Mouse (Mus musculus) lung, embryonic 14.5 days (tissue): ENCODE measurements around the gene Phf20. TPM values are rescaled to one million over a fixed set of nuclear protein-coding genes. Genes with fewer than 3 reads are reported as not detected.
A peak's percentile ranks its signal among the peaks of the same experiment; 100 is the strongest.

ENCODE experiments used
- ATAC-seq: fragments of 200-750 bp; cut with Nextera tagmentation; 2 replicates; pipeline ENCODE4 v1.8.0; 2017; ENCODE audit warnings: mild to moderate bottlenecking, moderate TSS enrichment, moderate library complexity; ENCODE audit not compliant: insufficient read depth
- DNase-seq: peaks from one replicate; pipeline ENCODE4 v3.0.0-alpha.2; 2015
- H3K27ac ChIP-seq: fragments of 300-500 bp; sonication (generic); 2 replicates; pipeline ENCODE4 v1.5.1; 2014; ENCODE audit warnings: low read depth, mild to moderate bottlenecking, moderate library complexity
- H3K27me3 ChIP-seq: fragments of 300-500 bp; sonication (generic); 2 replicates; pipeline ENCODE4 v1.6.1; 2014; ENCODE audit warnings: low read length, control low read depth; ENCODE audit not compliant: insufficient read depth
- H3K36me3 ChIP-seq: fragments of 300-500 bp; sonication (generic); 2 replicates; pipeline ENCODE4 v1.6.1; 2014; ENCODE audit warnings: control low read depth; ENCODE audit not compliant: insufficient read depth
- H3K4me1 ChIP-seq: fragments of 300-500 bp; sonication (generic); 2 replicates; pipeline ENCODE4 v1.6.1; 2014; ENCODE audit warnings: antibody characterized with exemption, control low read depth; ENCODE audit not compliant: insufficient read depth
- H3K4me2 ChIP-seq: fragments of 300-500 bp; sonication (generic); 2 replicates; pipeline ENCODE4 v1.6.1; 2014; ENCODE audit warnings: mild to moderate bottlenecking
- H3K4me3 ChIP-seq: fragments of 300-500 bp; sonication (generic); 2 replicates; pipeline ENCODE4 v1.5.1; 2014; ENCODE audit warnings: low read depth, low read length
- H3K9ac ChIP-seq: fragments of 300-500 bp; sonication (generic); 2 replicates; pipeline ENCODE4 v1.6.1; 2014
- H3K9me3 ChIP-seq: fragments of 300-500 bp; sonication (generic); 2 replicates; pipeline ENCODE4 v1.6.1; 2016; ENCODE audit warnings: low read depth, low read length, control low read depth
- CTCF ChIP-seq: IDR thresholded peaks from 2 replicates; pipeline ENCODE4 v1.5.1; 2016; ENCODE audit warnings: antibody characterized with exemption, low read depth
- WGBS: fragments of 180-500 bp; shearing (Covaris S2); extraction: QIAGEN DNeasy Blood & Tissue Kit; methylation state at CpG from one replicate; pipeline ENCODE4 v1.1.7; 2014; 5-methylcytosine and 5-hydroxymethylcytosine counted together
- polyA plus RNA-seq: library from polyadenylated mRNA; unstranded; fragments of >200 nt; fragmentation: Nextera tagmentation; extraction: Ambion mirVana; gene quantifications from 2 replicates; pipeline ENCODE4 v1.2.1, GENCODE M21; 2014

The Phf20 gene
- polyA plus RNA-seq, 1 experiment from 2014 or later: 73.6 TPM

DNA sequence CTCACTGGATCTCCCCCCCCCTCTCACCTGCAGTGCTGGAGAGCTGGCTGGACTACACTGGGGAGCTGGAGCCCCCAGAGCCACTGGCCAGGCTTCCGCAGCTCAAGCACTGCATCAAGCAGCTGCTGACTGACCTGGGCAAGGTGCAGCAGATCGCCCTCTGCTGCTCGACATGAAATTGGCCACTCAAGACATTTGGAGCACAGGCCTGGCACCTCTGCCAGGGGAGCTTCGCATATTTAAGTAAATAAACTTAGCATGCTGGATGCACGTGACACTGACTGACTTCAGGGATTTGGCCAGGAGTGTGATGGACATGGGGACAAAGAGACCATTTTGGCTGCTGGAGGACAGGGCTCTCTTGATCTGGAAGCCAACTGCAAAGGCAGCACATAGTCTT, 111.0 kb downstream of the Phf20 start:
- H3K4me3 ChIP-seq: no peak overlapping the region
- H3K27ac ChIP-seq: no peak overlapping the region
- H3K27me3 ChIP-seq: no peaks in the 10 kb centered on the region
- TF ChIP-seq CTCF: peak; percentile 39
- WGBS: 47% methylated on average over 5 of the region's 5 CpGs
- no peaks in the 10 kb centered on the region for H3K4me1 ChIP-seq
- ATAC-seq (no peak), DNase-seq (peak; percentile 42)
- H3K36me3 ChIP-seq: peaks cover 56% of the 10 kb centered on the region
- no peak overlapping the region for H3K9ac ChIP-seq
- no peak overlapping the region for H3K4me2 ChIP-seq
- no peaks in the 10 kb centered on the region for H3K9me3 ChIP-seq

DNA sequence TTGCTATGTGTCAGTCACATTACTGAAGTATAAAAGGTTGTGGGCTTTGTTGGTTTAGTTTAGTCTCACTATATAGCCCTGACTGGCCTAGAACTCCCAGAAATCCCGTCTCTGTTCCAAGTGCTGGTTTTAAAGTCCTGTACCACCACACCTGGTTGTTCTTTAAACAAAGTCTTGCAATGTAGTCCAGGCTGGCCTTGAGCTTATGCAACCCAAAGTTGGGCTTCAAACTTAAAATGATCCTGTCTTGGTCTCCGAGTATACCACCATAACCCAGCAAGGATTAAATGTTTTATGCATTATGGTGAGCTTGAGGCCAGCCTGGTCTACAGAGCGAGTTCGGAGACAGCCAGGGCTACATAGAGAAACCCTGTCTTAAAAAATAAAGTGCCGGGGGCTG, 113.7 kb downstream of the Phf20 start:
- WGBS: 91% methylated on average over 5 of the region's 5 CpGs
- no peak for ATAC-seq
- peaks cover 3% of the 10 kb centered on the region for H3K4me1 ChIP-seq
- no peak overlapping the region for H3K27ac ChIP-seq
- H3K27me3 ChIP-seq: no peaks in the 10 kb centered on the region
- H3K9me3 ChIP-seq: no peaks in the 10 kb centered on the region
- no peak overlapping the region for H3K4me3 ChIP-seq
- no peak overlapping the region for H3K4me2 ChIP-seq
- no peak for TF ChIP-seq CTCF
- H3K36me3 ChIP-seq: peaks cover 34% of the 10 kb centered on the region
- DNase-seq: no peak
- H3K9ac ChIP-seq: no peak overlapping the region

DNA sequence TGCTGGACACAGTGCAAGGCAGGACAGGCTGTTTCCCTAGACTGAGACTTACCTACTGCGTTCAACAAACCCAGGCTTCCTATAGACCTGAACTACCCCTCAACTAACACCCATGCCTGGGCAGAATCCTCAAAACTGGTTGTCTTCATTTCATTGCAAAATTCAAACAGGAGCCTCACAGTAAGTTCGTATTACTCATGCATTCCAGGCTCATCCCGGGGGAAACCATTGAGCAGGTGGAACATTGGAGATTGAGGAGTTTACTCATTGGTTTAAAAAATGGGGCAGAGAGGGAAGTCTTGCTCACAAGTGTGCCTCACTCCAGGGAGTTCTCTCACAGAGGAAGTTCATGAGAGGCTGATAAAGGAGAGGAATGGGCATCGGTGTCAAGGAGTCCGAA, 114.2 kb downstream of the Phf20 start:
- WGBS: 91% methylated on average over 5 of the region's 5 CpGs
- H3K4me2 ChIP-seq: no peak overlapping the region
- no peak overlapping the region for H3K27ac ChIP-seq
- no peak for TF ChIP-seq CTCF
- DNase-seq: no peak
- H3K9me3 ChIP-seq: no peaks in the 10 kb centered on the region
- H3K4me3 ChIP-seq: no peak overlapping the region
- H3K27me3 ChIP-seq: no peaks in the 10 kb centered on the region
- ATAC-seq: no peak
- H3K9ac ChIP-seq: no peak overlapping the region
- peaks cover 29% of the 10 kb centered on the region for H3K36me3 ChIP-seq
- H3K4me1 ChIP-seq: peaks cover 3% of the 10 kb centered on the region

DNA sequence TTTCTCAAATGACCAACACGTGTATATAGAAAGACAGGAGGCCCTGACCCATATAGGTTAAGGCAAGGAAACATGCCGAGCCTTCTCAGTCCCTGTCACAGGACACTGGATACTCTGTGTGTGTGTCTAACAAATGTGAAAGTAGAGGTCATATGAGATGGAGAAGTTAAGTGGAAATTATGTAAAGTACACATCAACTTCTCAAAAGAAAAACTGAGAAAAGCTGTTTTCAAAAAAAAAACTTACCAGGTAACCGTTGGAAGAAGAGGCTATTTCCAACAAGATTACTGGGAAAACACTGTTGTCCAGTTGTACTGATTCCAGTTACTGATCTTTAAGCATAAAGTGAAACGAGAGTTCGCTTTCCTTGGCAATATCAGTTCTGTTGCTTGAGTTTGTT, 114.7 kb downstream of the Phf20 start:
- peak overlapping the region; percentile 93 for H3K4me3 ChIP-seq

DNA sequence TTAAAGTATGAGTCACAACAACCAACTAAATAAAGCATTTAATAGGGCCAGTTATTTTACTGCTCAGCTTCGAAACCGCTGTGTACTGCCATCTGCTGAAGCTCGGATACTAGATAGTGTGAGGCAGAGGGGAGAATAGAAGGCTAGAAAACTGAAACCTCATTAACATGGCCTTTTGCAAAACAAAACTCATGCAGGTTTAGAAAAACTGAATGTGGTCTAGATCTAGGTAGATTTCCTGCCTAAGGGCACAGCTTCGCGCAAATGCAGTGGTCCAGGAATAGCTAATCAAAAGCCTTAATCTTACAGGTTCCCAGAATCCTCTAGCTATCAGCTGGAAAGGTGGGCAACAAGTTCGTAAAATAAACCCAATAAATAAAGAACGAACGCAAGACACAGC, 115.2 kb downstream of the Phf20 start:
- TF ChIP-seq CTCF: no peak

More for the DNA sequence above, 114.7 kb downstream of the Phf20 start:
- Histone ChIP-seq H3K9ac (no peak overlapping the region), H3K9me3 (no peaks in the 10 kb centered on the region), H3K27me3 (no peaks in the 10 kb centered on the region), H3K27ac (no peak overlapping the region), H3K36me3 (peaks cover 24% of the 10 kb centered on the region), H3K4me2 (peak overlapping the region; percentile 87; the same call in 1 of the 2 replicates), H3K4me1 (peaks cover 3% of the 10 kb centered on the region)
- 87% methylated on average over 5 of the region's 5 CpGs for WGBS
- DNase-seq (no peak), ATAC-seq (no peak)
- TF ChIP-seq CTCF: no peak

DNA sequence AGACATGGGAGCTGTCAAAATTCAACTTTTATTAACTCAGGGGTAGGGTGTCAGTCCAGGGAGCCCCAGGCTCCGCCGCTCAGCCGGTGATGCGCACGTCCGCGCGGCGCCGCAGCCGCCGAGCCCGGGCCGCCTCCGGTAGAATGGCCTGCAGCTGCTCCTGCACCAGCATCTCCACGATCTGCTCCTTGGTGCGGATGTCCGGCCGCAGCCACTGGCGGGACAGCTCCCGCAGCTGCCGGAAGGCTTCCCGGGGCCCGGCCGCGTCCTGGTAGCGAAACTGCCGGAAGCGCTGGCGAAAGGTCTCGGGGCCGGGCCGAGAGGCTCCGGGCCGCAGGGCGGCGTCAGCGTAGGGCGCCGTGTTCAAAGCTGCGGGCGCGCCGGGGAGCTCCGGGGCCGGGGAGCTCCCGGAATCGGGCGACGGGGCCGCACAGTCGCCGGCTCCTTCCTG, 115.6 kb downstream of the Phf20 start:
- Histone ChIP-seq H3K27ac (peak overlapping the region; percentile 98), H3K9ac (peak overlapping the region; percentile 89), H3K4me1 (peaks cover 3% of the 10 kb centered on the region), H3K27me3 (no peaks in the 10 kb centered on the region), H3K9me3 (no peaks in the 10 kb centered on the region), H3K4me2 (peak overlapping the region; percentile 87), H3K36me3 (peaks cover 20% of the 10 kb centered on the region), H3K4me3 (peak overlapping the region; percentile 93)
- ATAC-seq: peak; percentile 71
- TF ChIP-seq CTCF: no peak
- WGBS: under 1% methylated on average over 53 of the region's 53 CpGs
- peak; percentile 72 for DNase-seq

More for the DNA sequence above, 115.2 kb downstream of the Phf20 start:
- Histone ChIP-seq H3K4me1 (peaks cover 3% of the 10 kb centered on the region), H3K36me3 (peaks cover 23% of the 10 kb centered on the region), H3K4me2 (peak overlapping the region; percentile 87), H3K27ac (peak overlapping the region; percentile 98), H3K27me3 (no peaks in the 10 kb centered on the region), H3K4me3 (peak overlapping the region; percentile 93), H3K9me3 (no peaks in the 10 kb centered on the region), H3K9ac (peak overlapping the region; percentile 89)
- ATAC-seq: no peak
- DNase-seq: peak; percentile 15
- WGBS: 25% methylated on average over 8 of the region's 8 CpGs

DNA sequence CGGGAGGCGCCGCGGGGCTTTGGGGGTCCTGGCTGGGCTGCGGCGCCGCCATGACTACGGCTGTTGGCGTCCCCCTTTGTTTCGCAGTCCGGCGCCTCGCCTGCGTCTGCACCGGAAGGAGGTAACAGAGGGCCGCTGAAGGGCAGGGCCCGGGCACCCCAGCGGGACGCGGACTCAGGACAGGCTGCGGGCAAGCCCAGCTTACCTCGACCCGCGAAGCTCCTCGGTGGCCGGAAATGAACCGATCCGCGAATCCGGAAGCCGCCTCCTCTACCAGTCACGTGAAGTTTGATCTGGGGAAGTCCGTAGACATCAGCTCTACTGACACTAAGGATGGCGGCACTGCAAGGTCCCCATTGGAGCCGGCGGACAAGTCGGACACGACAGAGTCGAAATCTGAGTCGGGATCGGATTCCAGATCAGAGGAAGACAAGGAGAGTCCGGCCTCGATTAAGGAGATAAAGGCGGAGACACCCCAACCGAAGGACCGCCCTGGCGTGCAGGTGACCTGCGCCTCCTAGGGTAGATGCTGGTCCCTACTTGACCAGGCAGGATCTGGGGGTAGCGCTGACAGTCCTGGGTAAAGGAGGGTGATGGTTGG, 116.1 kb downstream of the Phf20 start, which contains the start of the genes Cnbd2 and Scand1:
Cnbd2 (plus strand) TSS at position 3 of the 601 bp plus-strand sequence.
Scand1 (minus strand) TSS at position 408 of the 601 bp plus-strand sequence.
- Histone ChIP-seq H3K27me3 (no peaks in the 10 kb centered on the region), H3K27ac (peak within 1 kb of the TSS; percentile 98), H3K4me1 (peaks cover 3% of the 10 kb centered on the region), H3K4me3 (peak within 1 kb of the TSS; percentile 93), H3K4me2 (peak within 1 kb of the TSS; percentile 87), H3K9me3 (no peaks in the 10 kb centered on the region), H3K36me3 (peaks cover 16% of the 10 kb centered on the region), H3K9ac (peak within 1 kb of the TSS; percentile 89)
- TF ChIP-seq CTCF: peak; percentile 46
- under 1% methylated on average over 49 of the region's 49 CpGs for WGBS
- ATAC-seq (peak; percentile 92), DNase-seq (peak; percentile 88)
